Mouse (Mus musculus) limb, embryonic 13.5 days (tissue): ENCODE measurements around the gene Mgat5. TPM values are rescaled to one million over a fixed set of nuclear protein-coding genes. Genes with fewer than 3 reads are reported as not detected.

Experiments used
- ATAC-seq: fragments of 200-750 bp; cut with Nextera tagmentation; 2 replicates; pipeline ENCODE4 v1.8.0; 2017; ENCODE audit warnings: low read depth, moderate number of reproducible peaks, moderate TSS enrichment; ENCODE audit not compliant: low FRiP score
- H3K27ac ChIP-seq: fragments of 300-500 bp; sonication (generic); 2 replicates; pipeline ENCODE4 v1.5.1; 2015; ENCODE audit warnings: inconsistent platforms, mild to moderate bottlenecking, moderate library complexity
- H3K27me3 ChIP-seq: fragments of 300-500 bp; sonication (generic); 2 replicates; pipeline ENCODE4 v1.6.1; 2015; ENCODE audit warnings: mild to moderate bottlenecking, inconsistent platforms
- H3K36me3 ChIP-seq: fragments of 300-500 bp; sonication (generic); 2 replicates; pipeline ENCODE4 v1.6.1; 2015; ENCODE audit warnings: inconsistent platforms, mild to moderate bottlenecking, moderate library complexity
- H3K4me1 ChIP-seq: fragments of 300-500 bp; sonication (generic); 2 replicates; pipeline ENCODE4 v1.6.1; 2015; ENCODE audit warnings: inconsistent platforms
- H3K4me2 ChIP-seq: fragments of 300-500 bp; sonication (generic); replicated peaks from 2 replicates; pipeline ENCODE4 v1.6.1; 2015; ENCODE audit warnings: inconsistent platforms, mild to moderate bottlenecking, moderate library complexity
- H3K4me3 ChIP-seq: fragments of 300-500 bp; sonication (generic); 2 replicates; pipeline ENCODE4 v1.5.1; 2015; ENCODE audit warnings: moderate library complexity, mild to moderate bottlenecking, inconsistent platforms
- H3K9ac ChIP-seq: fragments of 300-500 bp; sonication (generic); 2 replicates; pipeline ENCODE4 v1.6.1; 2015; ENCODE audit warnings: mild to moderate bottlenecking, inconsistent platforms
- H3K9me3 ChIP-seq: fragments of 300-500 bp; sonication (generic); 2 replicates; pipeline ENCODE4 v1.6.1; 2016; ENCODE audit warnings: inconsistent platforms
- WGBS: fragments of 180-500 bp; shearing (Covaris S2); methylation state at CpG from one replicate; pipeline ENCODE4 v1.1.7; 2015; 5-methylcytosine and 5-hydroxymethylcytosine counted together
- polyA plus RNA-seq: library from polyadenylated mRNA; unstranded; fragments of >200 nt; fragmentation: Nextera tagmentation; extraction: Ambion mirVana; gene quantifications from 2 replicates; pipeline ENCODE4 v1.2.1, GENCODE M21; 2015

The Mgat5 gene
- polyA plus RNA-seq, 1 experiment from 2014 or later, result 6.0 TPM

- H3K27me3 ChIP-seq, result no peaks in the 10 kb centered on the region
- no peak for ATAC-seq
- H3K4me1 ChIP-seq, result peaks cover 12% of the 10 kb centered on the region; the same call in 1 of the 2 replicates
- WGBS, result 69% methylated on average over 13 of the region's 13 CpGs
- H3K9me3 ChIP-seq, result no peaks in the 10 kb centered on the region
- no peak overlapping the region for H3K4me2 ChIP-seq
- H3K36me3 ChIP-seq, result peaks cover 4% of the 10 kb centered on the region; the same call in 1 of the 2 replicates
- no peak overlapping the region for H3K4me3 ChIP-seq
- H3K9ac ChIP-seq, result no peak overlapping the region
- H3K27ac ChIP-seq, result no peak overlapping the region
These were observed 65.6 kb downstream of the Mgat5 start for GRCm38 (mm10) chr1:127270273-127271020.

- Histone ChIP-seq H3K4me1 (peaks cover 12% of the 10 kb centered on the region; the same call in 1 of the 2 replicates), H3K4me3 (no peak overlapping the region), H3K9me3 (no peaks in the 10 kb centered on the region), H3K27me3 (no peaks in the 10 kb centered on the region), H3K4me2 (no peak overlapping the region), H3K9ac (no peak overlapping the region), H3K36me3 (peaks cover 4% of the 10 kb centered on the region; the same call in 1 of the 2 replicates), H3K27ac (no peak overlapping the region)
- ATAC-seq, result no peak
- WGBS, result 86% methylated on average over 4 of the region's 4 CpGs
These were observed 66.3 kb downstream of the Mgat5 start for GRCm38 (mm10) chr1:127271156-127271555.

- Histone ChIP-seq H3K27ac (no peak overlapping the region), H3K4me1 (peaks cover 12% of the 10 kb centered on the region; the same call in 1 of the 2 replicates), H3K27me3 (no peaks in the 10 kb centered on the region), H3K9me3 (no peaks in the 10 kb centered on the region), H3K9ac (no peak overlapping the region), H3K36me3 (peaks cover 4% of the 10 kb centered on the region; the same call in 1 of the 2 replicates), H3K4me3 (no peak overlapping the region), H3K4me2 (no peak overlapping the region)
- ATAC-seq, result no peak
- 83% methylated on average over 5 of the region's 5 CpGs for WGBS
These were observed 68.5 kb downstream of the Mgat5 start for GRCm38 (mm10) chr1:127273363-127273762.

- Histone ChIP-seq H3K4me2 (no peak overlapping the region), H3K36me3 (peaks cover 4% of the 10 kb centered on the region; the same call in 1 of the 2 replicates), H3K9me3 (no peaks in the 10 kb centered on the region), H3K9ac (no peak overlapping the region), H3K27ac (no peak overlapping the region), H3K4me3 (no peak overlapping the region), H3K4me1 (peaks cover under 1% of the 10 kb centered on the region; the same call in 1 of the 2 replicates), H3K27me3 (no peaks in the 10 kb centered on the region)
- 94% methylated on average over 3 of the region's 3 CpGs for WGBS
- ATAC-seq, result no peak
These were observed 70.9 kb downstream of the Mgat5 start for GRCm38 (mm10) chr1:127275572-127276324.

GRCm38 (mm10) chr1:127278067-127278466 is 73.3 kb downstream of the Mgat5 start:
- H3K9ac ChIP-seq, result no peak overlapping the region
- WGBS, result 87% methylated on average over 3 of the region's 3 CpGs
- ATAC-seq, result no peak
- no peaks in the 10 kb centered on the region for H3K9me3 ChIP-seq
- H3K27ac ChIP-seq, result no peak overlapping the region
- H3K4me2 ChIP-seq, result no peak overlapping the region
- no peak overlapping the region for H3K4me3 ChIP-seq
- peaks cover 4% of the 10 kb centered on the region; the same call in 1 of the 2 replicates for H3K36me3 ChIP-seq
- H3K27me3 ChIP-seq, result no peaks in the 10 kb centered on the region
- H3K4me1 ChIP-seq, result no peaks in the 10 kb centered on the region

- Histone ChIP-seq H3K4me1 (no peaks in the 10 kb centered on the region), H3K4me3 (no peak overlapping the region), H3K27ac (no peak overlapping the region), H3K9ac (no peak overlapping the region), H3K36me3 (no peaks in the 10 kb centered on the region), H3K27me3 (no peaks in the 10 kb centered on the region), H3K9me3 (no peaks in the 10 kb centered on the region), H3K4me2 (no peak overlapping the region)
- no peak for ATAC-seq
- 84% methylated on average over 1 of the region's 1 CpGs for WGBS
These were observed 75.4 kb downstream of the Mgat5 start for GRCm38 (mm10) chr1:127280256-127280655.

GRCm38 (mm10) chr1:127284975-127285374 is 80.2 kb downstream of the Mgat5 start:
- WGBS, result 69% methylated on average over 3 of the region's 3 CpGs
- no peak overlapping the region for H3K9ac ChIP-seq
- H3K4me1 ChIP-seq, result no peaks in the 10 kb centered on the region
- H3K27ac ChIP-seq, result no peak overlapping the region
- H3K36me3 ChIP-seq, result no peaks in the 10 kb centered on the region
- ATAC-seq, result no peak
- no peaks in the 10 kb centered on the region for H3K27me3 ChIP-seq
- no peak overlapping the region for H3K4me3 ChIP-seq
- no peak overlapping the region for H3K4me2 ChIP-seq
- H3K9me3 ChIP-seq, result no peaks in the 10 kb centered on the region

- Histone ChIP-seq H3K9me3 (no peaks in the 10 kb centered on the region), H3K27me3 (no peaks in the 10 kb centered on the region), H3K36me3 (no peaks in the 10 kb centered on the region), H3K27ac (no peak overlapping the region), H3K9ac (no peak overlapping the region), H3K4me1 (no peaks in the 10 kb centered on the region), H3K4me2 (no peak overlapping the region), H3K4me3 (no peak overlapping the region)
- WGBS, result 92% methylated on average over 6 of the region's 6 CpGs
- ATAC-seq, result no peak
These were observed 82.7 kb downstream of the Mgat5 start for GRCm38 (mm10) chr1:127287505-127287904.

GRCm38 (mm10) chr1:127290879-127291278 is 86.1 kb downstream of the Mgat5 start:
- 81% methylated on average over 9 of the region's 9 CpGs for WGBS
- H3K27ac ChIP-seq, result no peak overlapping the region
- H3K9ac ChIP-seq, result no peak overlapping the region

GRCm38 (mm10) chr1:127291721-127292120 is 86.9 kb downstream of the Mgat5 start:
- Histone ChIP-seq H3K4me1 (no peaks in the 10 kb centered on the region), H3K27ac (no peak overlapping the region), H3K4me3 (no peak overlapping the region), H3K4me2 (no peak overlapping the region), H3K36me3 (no peaks in the 10 kb centered on the region), H3K9me3 (no peaks in the 10 kb centered on the region), H3K27me3 (no peaks in the 10 kb centered on the region), H3K9ac (no peak overlapping the region)
- ATAC-seq, result no peak

More at GRCm38 (mm10) chr1:127290879-127291278, 86.1 kb downstream of the Mgat5 start:
- Histone ChIP-seq H3K9me3 (no peaks in the 10 kb centered on the region), H3K36me3 (no peaks in the 10 kb centered on the region), H3K4me2 (no peak overlapping the region), H3K4me3 (no peak overlapping the region), H3K27me3 (no peaks in the 10 kb centered on the region), H3K4me1 (no peaks in the 10 kb centered on the region)
- no peak for ATAC-seq

- WGBS, result 54% methylated on average over 5 of the region's 5 CpGs
- Histone ChIP-seq H3K9ac (no peak overlapping the region), H3K27ac (no peak overlapping the region), H3K27me3 (no peaks in the 10 kb centered on the region), H3K36me3 (no peaks in the 10 kb centered on the region), H3K4me1 (no peaks in the 10 kb centered on the region), H3K4me3 (no peak overlapping the region), H3K9me3 (no peaks in the 10 kb centered on the region), H3K4me2 (no peak overlapping the region)
- ATAC-seq, result no peak
These were observed 88.5 kb downstream of the Mgat5 start for GRCm38 (mm10) chr1:127293286-127293685.

- Histone ChIP-seq H3K4me2 (no peak overlapping the region), H3K9me3 (no peaks in the 10 kb centered on the region), H3K36me3 (no peaks in the 10 kb centered on the region), H3K9ac (no peak overlapping the region), H3K27me3 (no peaks in the 10 kb centered on the region), H3K4me3 (no peak overlapping the region), H3K27ac (no peak overlapping the region), H3K4me1 (no peaks in the 10 kb centered on the region)
- 76% methylated on average over 3 of the region's 3 CpGs for WGBS
- ATAC-seq, result no peak
These were observed 92.0 kb downstream of the Mgat5 start for GRCm38 (mm10) chr1:127296815-127297214.
